Mouse (Mus musculus) forebrain, embryonic 11.5 days (tissue): ENCODE data around the gene Ficd. TPM values are rescaled to one million over a fixed set of nuclear protein-coding genes. Genes with fewer than 3 reads are reported as not detected.
"Not testable (repeated sequence)": the region's sequence is repeated elsewhere in the genome, so short reads cannot be mapped to it uniquely, and the experiment has no call there.

Experiments
- ATAC-seq: fragments of 200-750 bp; cut with Nextera tagmentation; replicated peaks from 2 replicates; pipeline ENCODE4 v1.8.0; 2017; ENCODE audit warnings: moderate TSS enrichment; ENCODE audit not compliant: low FRiP score
- DNase-seq: peaks from one replicate; pipeline ENCODE4 v3.0.0-alpha.2; 2017; ENCODE audit warnings: low spot score
- H3K27ac ChIP-seq: fragments of 300-500 bp; sonication (generic); 2 replicates; pipeline ENCODE4 v1.5.1; 2014; ENCODE audit warnings: low read depth, low read length
- H3K27me3 ChIP-seq: fragments of 300-500 bp; sonication (generic); 2 replicates; pipeline ENCODE4 v1.6.1; 2014; ENCODE audit warnings: mild to moderate bottlenecking, low read length, mixed read lengths; ENCODE audit not compliant: control insufficient read depth, insufficient read depth
- H3K36me3 ChIP-seq: fragments of 300-500 bp; sonication (generic); 2 replicates; pipeline ENCODE4 v1.6.1; 2014; ENCODE audit warnings: mild to moderate bottlenecking, low read length, moderate library complexity, mixed read lengths; ENCODE audit not compliant: control insufficient read depth, insufficient read depth
- H3K4me1 ChIP-seq: fragments of 300-500 bp; sonication (generic); replicated peaks from 2 replicates; pipeline ENCODE4 v1.6.1; 2014; ENCODE audit warnings: low read length, mixed read lengths; ENCODE audit not compliant: control insufficient read depth, insufficient read depth
- H3K4me2 ChIP-seq: fragments of 300-500 bp; sonication (generic); 2 replicates; pipeline ENCODE4 v1.6.1; 2014; ENCODE audit warnings: low read depth, mild to moderate bottlenecking, low read length, moderate library complexity, mixed read lengths; ENCODE audit not compliant: severe bottlenecking
- H3K4me3 ChIP-seq: fragments of 300-500 bp; sonication (generic); 2 replicates; pipeline ENCODE4 v1.5.1; 2014; ENCODE audit warnings: low read depth, low read length
- H3K9ac ChIP-seq: fragments of 300-500 bp; sonication (generic); 2 replicates; pipeline ENCODE4 v1.6.1; 2014; ENCODE audit warnings: low read length
- H3K9me3 ChIP-seq: fragments of 300-500 bp; sonication (generic); 2 replicates; pipeline ENCODE4 v1.6.1; 2016; ENCODE audit warnings: low read length, mixed read lengths; ENCODE audit not compliant: control insufficient read depth
- WGBS: fragments of 180-500 bp; shearing (Covaris S2); extraction: QIAGEN DNeasy Blood & Tissue Kit; methylation state at CpG from one replicate; pipeline ENCODE4 v1.1.7; 2014; 5-methylcytosine and 5-hydroxymethylcytosine counted together
- polyA plus RNA-seq: library from polyadenylated mRNA; unstranded; fragments of >200 nt; fragmentation: Nextera tagmentation; extraction: Ambion mirVana; gene quantifications from 2 replicates; pipeline ENCODE4 v1.2.1, GENCODE M21; 2014

Gene Ficd
- polyA plus RNA-seq, 1 experiment from 2014 or later, result 4.6 TPM

DNA sequence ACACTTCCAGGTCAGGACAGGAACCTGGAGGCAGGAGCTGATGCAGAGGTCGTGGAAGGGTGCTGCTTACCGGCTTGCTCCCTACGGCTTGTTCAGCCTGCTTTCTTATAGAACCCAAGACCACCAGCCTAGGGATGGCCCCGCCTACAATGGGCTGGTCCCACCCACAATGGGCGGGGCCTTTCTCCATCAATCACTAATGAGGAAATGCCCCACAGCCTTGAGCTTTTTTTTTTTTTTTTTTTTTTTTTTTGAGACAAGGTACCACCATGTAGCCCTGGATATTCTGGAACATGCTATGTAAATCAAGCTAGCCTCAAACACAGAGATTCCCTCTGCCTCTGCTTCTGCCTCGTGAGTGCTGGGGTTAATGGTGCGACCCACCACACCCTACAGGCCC lies 46.3 kb downstream of the Ficd start:
- no peak overlapping the region for H3K27ac ChIP-seq
- H3K9ac ChIP-seq, result no peak overlapping the region
- WGBS, result 82% methylated on average over 7 of the region's 7 CpGs

DNA sequence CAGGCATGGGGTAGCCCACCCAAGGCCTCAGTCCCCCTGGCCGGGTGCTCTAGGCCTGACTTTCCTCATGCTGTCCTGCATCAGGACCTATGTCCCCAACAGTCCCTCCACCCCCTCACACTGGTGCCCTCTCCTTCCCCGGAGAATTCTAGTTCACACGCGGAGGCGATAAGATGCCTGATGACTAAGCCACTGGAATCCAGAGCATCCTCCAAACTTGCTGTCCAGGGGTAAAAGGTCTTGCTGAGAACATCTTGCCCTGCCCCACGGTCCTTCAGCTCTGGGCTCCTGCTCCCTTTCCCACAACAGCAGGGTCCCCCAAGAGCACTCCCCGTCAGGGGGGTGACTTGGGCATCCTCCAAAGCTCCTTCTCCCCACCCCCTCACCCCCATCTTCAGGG lies 47.0 kb downstream of the Ficd start:
- WGBS, result 82% methylated on average over 7 of the region's 7 CpGs

More for the DNA sequence above, 46.3 kb downstream of the Ficd start:
- H3K4me2 ChIP-seq, result no peak overlapping the region
- H3K27me3 ChIP-seq, result no peaks in the 10 kb centered on the region
- no peak overlapping the region for H3K4me3 ChIP-seq
- no peaks in the 10 kb centered on the region for H3K9me3 ChIP-seq
- DNase-seq, result no peak
- no peaks in the 10 kb centered on the region; the same call in 1 of the 2 replicates for H3K4me1 ChIP-seq
- no peak for ATAC-seq
- peaks cover 2% of the 10 kb centered on the region; the same call in 1 of the 2 replicates for H3K36me3 ChIP-seq

DNA sequence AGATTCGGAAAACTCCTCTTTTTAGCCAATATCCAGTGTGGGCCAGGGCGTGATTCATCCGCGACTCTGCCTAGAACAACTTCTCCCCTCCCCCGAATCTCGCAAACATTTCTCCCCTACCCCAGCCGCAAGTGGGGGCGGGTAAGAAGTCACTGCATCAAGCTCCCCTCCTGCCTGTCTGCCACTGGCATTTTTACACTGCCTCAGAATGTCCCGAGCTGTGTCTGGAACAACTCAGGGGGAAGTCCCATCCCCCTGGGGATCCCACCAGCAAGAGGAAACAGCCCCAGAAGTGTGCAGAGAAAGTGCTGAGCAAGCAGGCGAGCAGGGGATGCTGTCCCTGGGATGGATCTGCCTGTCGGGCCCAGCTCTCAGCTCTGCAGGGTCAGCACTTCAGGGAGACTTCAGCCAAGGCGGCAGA lies 48.0 kb downstream of the Ficd start:
- H3K4me2 ChIP-seq, result no peak overlapping the region
- no peak for ATAC-seq
- no peaks in the 10 kb centered on the region for H3K36me3 ChIP-seq
- no peaks in the 10 kb centered on the region for H3K9me3 ChIP-seq
- H3K27ac ChIP-seq, result no peak overlapping the region
- H3K9ac ChIP-seq, result no peak overlapping the region
- WGBS, result 20% methylated on average over 12 of the region's 12 CpGs
- no peak overlapping the region for H3K4me3 ChIP-seq
- no peaks in the 10 kb centered on the region for H3K27me3 ChIP-seq
- DNase-seq, result no peak
- H3K4me1 ChIP-seq, result no peaks in the 10 kb centered on the region; the same call in 1 of the 2 replicates

More for the DNA sequence above, 47.0 kb downstream of the Ficd start:
- no peak overlapping the region for H3K4me3 ChIP-seq
- no peak overlapping the region for H3K4me2 ChIP-seq
- no peaks in the 10 kb centered on the region for H3K36me3 ChIP-seq
- H3K4me1 ChIP-seq, result no peaks in the 10 kb centered on the region; the same call in 1 of the 2 replicates
- DNase-seq (no peak), ATAC-seq (no peak)
- no peaks in the 10 kb centered on the region for H3K9me3 ChIP-seq
- H3K27ac ChIP-seq, result no peak overlapping the region
- no peaks in the 10 kb centered on the region for H3K27me3 ChIP-seq
- H3K9ac ChIP-seq, result no peak overlapping the region

- not testable (repeated sequence) for H3K9ac ChIP-seq, DNase-seq, H3K27me3 ChIP-seq, ATAC-seq, H3K4me2 ChIP-seq, H3K9me3 ChIP-seq, H3K27ac ChIP-seq, H3K4me1 ChIP-seq, H3K4me3 ChIP-seq, H3K36me3 ChIP-seq
- 31% methylated on average over 3 of the region's 3 CpGs for WGBS
Measured at GRCm38 (mm10) chr5:113784104-113784503, 48.5 kb downstream of the Ficd start.

- Histone ChIP-seq H3K9ac (no peak overlapping the region), H3K4me1 (no peaks in the 10 kb centered on the region; the same call in 1 of the 2 replicates), H3K27ac (no peak overlapping the region), H3K4me2 (no peak overlapping the region), H3K27me3 (no peaks in the 10 kb centered on the region), H3K4me3 (no peak overlapping the region), H3K9me3 (no peaks in the 10 kb centered on the region), H3K36me3 (no peaks in the 10 kb centered on the region)
- DNase-seq (no peak), ATAC-seq (no peak)
- 85% methylated on average over 5 of the region's 5 CpGs for WGBS
Measured at GRCm38 (mm10) chr5:113786985-113787384, 51.4 kb downstream of the Ficd start.

- WGBS, result 50% methylated on average over 6 of the region's 6 CpGs
- Histone ChIP-seq H3K27me3 (no peaks in the 10 kb centered on the region), H3K9me3 (no peaks in the 10 kb centered on the region), H3K9ac (no peak overlapping the region), H3K4me3 (no peak overlapping the region), H3K36me3 (no peaks in the 10 kb centered on the region), H3K27ac (no peak overlapping the region), H3K4me1 (no peaks in the 10 kb centered on the region; the same call in 1 of the 2 replicates), H3K4me2 (no peak overlapping the region)
- DNase-seq (no peak), ATAC-seq (no peak)
Measured at GRCm38 (mm10) chr5:113788645-113789044, 53.0 kb downstream of the Ficd start.

GRCm38 (mm10) chr5:113789075-113789788 lies 53.6 kb downstream of the Ficd start:
- DNase-seq (no peak), ATAC-seq (no peak)
- H3K4me2 ChIP-seq, result no peak overlapping the region
- H3K36me3 ChIP-seq, result no peaks in the 10 kb centered on the region
- H3K27ac ChIP-seq, result no peak overlapping the region
- H3K27me3 ChIP-seq, result no peaks in the 10 kb centered on the region
- H3K4me3 ChIP-seq, result no peak overlapping the region
- 56% methylated on average over 7 of the region's 7 CpGs for WGBS
- H3K9me3 ChIP-seq, result no peaks in the 10 kb centered on the region
- H3K4me1 ChIP-seq, result no peaks in the 10 kb centered on the region
- H3K9ac ChIP-seq, result no peak overlapping the region
